ENCODE assay signal across 25 mouse cellular contexts in genomic region chr17:84601805-84602204, GRCm38 (mm10). TPM values are rescaled to one million over a fixed set of nuclear protein-coding genes. Genes with fewer than 3 reads are reported as not detected.
A peak's percentile ranks its signal among the peaks of the same experiment; 100 is the strongest.
DNase-seq lines count a peak whose midpoint lies in the region; ATAC-seq lines count a peak whose summit lies in the region.
"Had no signal": no experiment of that assay in that cellular context is flagged by ENCODE, and none has a peak within 500 bp of the region (broad histone marks: within the 10 kb centered on the region; RNA-seq: fewer than 3 reads in every experiment).

No protein-coding gene starts in this region.

- peaks cover 17% of the 10 kb centered on the region for H3K4me1 ChIP-seq in limb, embryonic 10.5 days
- no peaks in the 10 kb centered on the region for H3K4me1 ChIP-seq in hindbrain, embryonic 12.5 days
- H3K4me1 ChIP-seq: neural tube, embryonic 15.5 days; stomach, embryonic 15.5 days had no signal

- H3K9ac ChIP-seq in hindbrain, embryonic 12.5 days: no peak overlapping the region
- H3K9ac ChIP-seq: heart, embryonic 15.5 days; hindbrain, embryonic 14.5 days; neural tube, embryonic 15.5 days; stomach, embryonic 15.5 days had no signal

- H3K4me2 ChIP-seq in hindbrain, embryonic 12.5 days (replicated peaks): no peak overlapping the region
- H3K4me2 ChIP-seq: heart, embryonic 15.5 days; hindbrain, embryonic 14.5 days; neural tube, embryonic 15.5 days; stomach, embryonic 15.5 days had no signal

- H3K9me3 ChIP-seq in limb, embryonic 10.5 days (replicated peaks): no peaks in the 10 kb centered on the region
- no peaks in the 10 kb centered on the region for H3K9me3 ChIP-seq in hindbrain, embryonic 12.5 days (replicated peaks)
- H3K9me3 ChIP-seq: embryonic facial prominence, embryonic 10.5 days; heart, embryonic 15.5 days; midbrain, embryonic 10.5 days; neural tube, embryonic 15.5 days; stomach, embryonic 15.5 days had no signal

- no peak for ATAC-seq in hindbrain, embryonic 12.5 days (ENCODE audit: low FRiP score)
- ATAC-seq: forebrain, embryonic 16.5 days; inflammation-experienced regulatory T-cells, adult 6 months had no signal

- H3K36me3 ChIP-seq in limb, embryonic 10.5 days: 0 out of 2 replicates have a peak, but pooled peaks cover under 1% of the 10 kb centered on the region
- H3K36me3 ChIP-seq in hindbrain, embryonic 12.5 days: no peaks in the 10 kb centered on the region
- H3K36me3 ChIP-seq: heart, embryonic 15.5 days; midbrain, embryonic 10.5 days; neural tube, embryonic 15.5 days; stomach, embryonic 15.5 days had no signal

- 96% methylated on average over 5 of the region's 5 CpGs for WGBS in limb, embryonic 10.5 days
- 91% methylated on average over 5 of the region's 5 CpGs for WGBS in hindbrain, embryonic 12.5 days

- H3K27ac ChIP-seq in limb, embryonic 10.5 days: no peak overlapping the region
- H3K27ac ChIP-seq in hindbrain, embryonic 12.5 days: no peak overlapping the region
- H3K27ac ChIP-seq: embryonic facial prominence, embryonic 10.5 days; heart, adult 2 months; heart, embryonic 15.5 days; hindbrain, embryonic 14.5 days; macrophage; midbrain, embryonic 10.5 days; neural tube, embryonic 15.5 days; stomach, embryonic 15.5 days had no signal

- H3K27me3 ChIP-seq in limb, embryonic 10.5 days (ENCODE audit: low read depth, poor library complexity, severe bottlenecking): no peaks in the 10 kb centered on the region
- H3K27me3 ChIP-seq in hindbrain, embryonic 12.5 days: no peaks in the 10 kb centered on the region
- H3K27me3 ChIP-seq: heart, embryonic 15.5 days; neural tube, embryonic 15.5 days; stomach, embryonic 15.5 days had no signal

- DNase-seq in layer of hippocampus, adult 11-12 months (ENCODE audit: low spot score): peak; percentile 27
- DNase-seq in layer of hippocampus, adult 9-10 months (ENCODE audit: low spot score): no peak
- DNase-seq in cerebellum, adult 11-12 months: peak; percentile 64
- DNase-seq in cerebellum, adult 9-11 months: peak; percentile 71
- peak; percentile 9 for DNase-seq in limb, embryonic 10.5 days (ENCODE audit: low spot score)
- no peak for DNase-seq in kidney, adult 11 months
- no peak for DNase-seq in lung, postnatal 36 days
- DNase-seq: adrenal gland, postnatal 25 days; gastrocnemius, postnatal 36 days; heart, adult 2 months; heart, postnatal 36 days; kidney, adult 8-10 months; kidney, postnatal 14 days; liver; thymus, adult 2 months had no signal

- H3K4me3 ChIP-seq in limb, embryonic 10.5 days: no peak overlapping the region
- H3K4me3 ChIP-seq in hindbrain, embryonic 12.5 days: no peak overlapping the region
- H3K4me3 ChIP-seq: embryonic facial prominence, embryonic 10.5 days; heart, adult 2 months; heart, embryonic 15.5 days; midbrain, embryonic 10.5 days; neural tube, embryonic 15.5 days; stomach, embryonic 15.5 days had no signal

RNA-seq across cellular contexts. Expression of gene Dync2li1, which starts 24.5 kb away (rescaled TPM):
- 25.5 and 33.4 TPM in 2 replicates for polyA plus RNA-seq in limb, embryonic 10.5 days (2016; fragmentation: Nextera tagmentation; extraction: Ambion mirVana)
- polyA plus RNA-seq in hindbrain, embryonic 12.5 days (2016; fragmentation: Nextera tagmentation; extraction: Ambion mirVana): 34.9 and 37.7 TPM in 2 replicates

Comparison
In these comparisons a context has a peak if more than half of its experiments do, and no peak if none do; other contexts are left out.
1. DNase-seq: peak in layer of hippocampus, adult 11-12 months (single experiment), cerebellum, adult 11-12 months (single experiment), cerebellum, adult 9-11 months (single experiment) and limb, embryonic 10.5 days (single experiment); none in layer of hippocampus, adult 9-10 months (single experiment), kidney, adult 11 months (single experiment) and lung, postnatal 36 days (single experiment).